Mouse (Mus musculus) frontal cortex, adult 2 months (tissue): ENCODE measurements around the gene Artn. TPM values are rescaled to one million over a fixed set of nuclear protein-coding genes. Genes with fewer than 3 reads are reported as not detected.

ENCODE experiments used
- DNase-seq, 2 experiments: peaks; one replicate each; pipeline ENCODE4 v3.0.0; 2022; ENCODE audit warnings: low spot score in 1 of 2; ENCODE audit errors: extremely low spot score in 1 of 2
- polyA plus RNA-seq: library from polyadenylated mRNA; depleted of rRNA; stranded (reverse); fragments of >200 nt; gene quantifications from 2 replicates; pipeline ENCODE4 v1.2.3, GENCODE M21; 2012; rRNA removed

Gene Artn
- polyA plus RNA-seq, 1 experiment = 4.3 TPM

DNA sequence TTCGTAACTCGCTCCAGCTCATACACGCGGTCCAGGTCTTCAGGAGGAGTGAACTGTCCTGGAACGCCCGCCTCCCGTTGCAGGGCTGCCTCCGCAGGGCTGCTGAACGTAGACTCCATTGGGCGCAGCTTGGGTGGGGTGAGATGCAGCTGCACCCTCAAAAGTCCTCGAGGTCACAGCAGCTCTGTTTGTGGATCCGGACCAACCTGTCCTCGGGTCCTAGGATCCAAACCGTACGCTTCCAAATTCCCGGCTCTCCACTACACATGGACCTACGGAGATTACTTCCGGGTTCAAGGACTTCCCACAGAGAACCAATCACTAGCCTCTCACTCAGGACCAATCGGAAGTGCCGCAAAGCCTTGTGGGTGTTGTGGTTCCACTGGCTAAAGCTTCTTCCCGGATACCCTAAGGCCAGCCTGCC lies 37.8 kb downstream of the Artn start, which contains the start of gene Dph2:
Gene Dph2, minus strand, starts transcription at position 295 of the 424 bp plus-strand sequence.
- peak; percentile 82 to 92 for DNase-seq

DNA sequence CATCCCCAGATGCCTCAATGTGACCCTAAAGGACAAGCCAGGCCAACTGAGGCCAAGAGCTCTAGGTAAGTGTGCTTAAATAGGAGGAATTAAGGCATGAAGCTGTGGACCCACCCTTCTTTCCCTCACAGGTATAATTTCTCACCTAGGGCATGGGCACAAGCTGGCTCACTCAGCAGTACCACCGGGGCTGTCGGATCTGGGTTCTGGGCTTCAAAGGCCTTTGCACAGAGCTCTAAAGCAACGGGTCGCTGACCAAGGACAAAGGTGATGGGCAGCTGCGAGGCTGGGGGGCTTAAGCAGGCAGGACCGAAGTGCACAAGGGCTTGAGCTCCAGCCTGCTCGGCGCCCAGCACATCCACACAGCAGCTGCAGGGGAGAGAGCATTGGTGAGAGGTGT lies 38.8 kb downstream of the Artn start:
- DNase-seq = no peak

DNA sequence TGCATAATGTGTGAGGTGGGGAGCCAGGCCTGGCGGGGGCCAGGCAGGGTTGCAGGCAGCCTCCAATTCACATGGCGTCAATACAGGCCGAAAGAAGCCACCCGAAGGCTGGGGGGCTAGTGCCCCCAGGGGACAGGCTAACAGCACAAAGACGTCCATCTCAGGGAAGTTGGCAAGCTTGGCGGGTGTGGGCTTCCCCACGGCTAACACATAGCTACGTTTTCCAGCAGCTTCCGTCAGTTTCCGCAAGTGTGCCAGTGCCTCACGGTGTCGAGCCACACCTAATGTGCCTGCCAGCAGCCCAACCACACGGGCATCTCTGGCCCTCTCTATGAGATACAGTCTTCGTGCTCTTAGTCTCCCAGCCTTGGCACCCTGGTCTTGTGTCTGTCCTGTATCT lies 39.5 kb downstream of the Artn start:
- no peak for DNase-seq

DNA sequence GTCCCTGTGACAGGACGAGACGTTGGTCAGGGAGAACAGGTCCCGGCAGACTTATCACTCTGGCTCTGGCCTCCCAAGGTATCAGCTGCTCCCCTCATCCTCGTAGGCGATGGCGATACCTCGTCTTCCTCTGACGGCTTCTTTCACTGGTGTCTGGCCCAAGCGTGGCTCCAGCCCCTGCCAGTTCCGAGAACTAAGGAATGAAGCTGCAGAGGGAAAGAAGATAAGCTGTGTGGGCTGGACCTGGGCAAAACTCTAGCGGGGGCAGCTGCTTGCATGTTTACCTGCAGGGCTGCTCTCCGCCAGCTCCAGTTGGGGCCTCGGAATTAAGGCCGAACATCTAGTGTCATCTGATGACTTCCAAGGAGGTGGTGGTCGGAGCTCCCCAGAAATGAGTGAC lies 40.1 kb downstream of the Artn start:
- DNase-seq = no peak

DNA sequence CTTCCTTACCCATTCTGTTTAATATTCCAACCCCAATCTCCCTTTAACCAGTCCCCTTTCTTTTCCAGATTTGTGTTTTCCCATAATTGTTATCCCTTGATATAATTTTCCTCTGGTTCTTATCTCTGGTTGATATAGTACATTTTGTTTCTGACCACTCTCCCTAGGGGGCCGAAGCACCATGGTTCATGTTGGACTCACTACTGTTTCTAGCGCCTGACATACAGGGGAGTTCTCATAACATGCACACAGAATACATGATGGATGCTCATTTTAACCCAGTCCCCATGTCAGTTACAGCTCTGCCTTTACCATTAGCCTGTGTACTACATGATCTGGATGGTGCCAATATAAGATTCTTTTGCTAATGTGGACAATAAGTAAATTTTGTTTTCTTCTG lies 41.6 kb downstream of the Artn start:
- no peak for DNase-seq

DNA sequence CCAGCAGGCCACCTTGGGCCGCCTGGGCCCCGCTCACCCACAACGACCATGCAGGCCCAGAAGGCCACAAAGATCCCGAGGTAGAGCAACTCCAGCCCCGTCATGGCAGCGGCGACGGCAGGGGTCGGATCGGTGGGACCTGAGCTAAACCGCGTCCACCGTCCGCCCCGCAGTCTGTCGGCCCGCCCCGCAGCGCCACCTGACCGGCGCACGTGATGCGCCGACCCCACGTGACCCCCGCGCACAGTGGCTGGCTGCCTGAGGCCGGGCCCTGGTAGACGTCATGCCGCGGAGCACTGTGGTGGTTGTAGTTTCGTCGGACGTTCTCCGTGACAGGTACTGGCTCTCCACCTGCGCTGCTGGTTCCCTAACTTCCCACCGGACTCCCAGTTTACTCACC lies 42.4 kb downstream of the Artn start, which contains the start of gene Atp6v0b:
Gene Atp6v0b, minus strand, starts transcription at position 201 of the 400 bp plus-strand sequence.
- DNase-seq = peak; percentile 91 to 96

DNA sequence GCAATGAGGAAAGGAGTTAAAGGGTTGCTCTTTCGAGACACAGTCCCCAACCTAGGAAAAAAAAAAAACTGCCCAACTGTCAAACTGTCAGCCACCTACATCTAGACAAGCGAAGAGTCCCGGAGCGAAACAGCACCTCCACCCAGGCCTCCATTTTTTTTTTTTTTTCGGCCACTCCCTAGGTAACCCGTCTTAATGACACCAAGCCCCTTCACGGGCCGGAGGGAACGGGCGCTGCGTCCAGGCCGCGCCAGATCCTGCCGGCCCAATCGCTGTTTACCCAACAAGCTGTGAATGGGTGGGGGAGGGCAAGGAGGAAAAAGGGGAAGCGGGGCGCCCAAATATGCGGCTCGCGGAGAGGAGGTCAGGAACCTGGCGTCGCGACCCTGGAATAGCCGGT lies 42.9 kb downstream of the Artn start:
- DNase-seq = no peak

DNA sequence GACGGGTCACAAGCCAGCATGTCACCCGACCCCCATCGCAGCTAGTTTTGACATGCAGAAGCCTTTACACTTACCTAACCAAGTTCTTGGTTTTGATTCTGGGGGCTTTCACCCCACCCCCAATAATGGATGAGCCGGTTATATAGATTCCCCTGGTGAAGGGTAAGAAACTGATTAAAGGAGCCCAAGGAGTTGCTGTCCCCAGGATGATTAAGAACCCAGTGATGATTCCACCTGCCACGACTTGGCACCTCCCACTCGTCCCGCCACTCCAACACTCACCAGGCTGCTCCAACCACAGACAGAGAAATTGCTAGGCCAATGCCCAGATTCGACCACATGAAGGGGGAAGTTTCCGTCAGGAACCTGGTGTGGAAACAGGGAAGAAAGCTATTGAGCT lies 43.6 kb downstream of the Artn start:
- no peak for DNase-seq

DNA sequence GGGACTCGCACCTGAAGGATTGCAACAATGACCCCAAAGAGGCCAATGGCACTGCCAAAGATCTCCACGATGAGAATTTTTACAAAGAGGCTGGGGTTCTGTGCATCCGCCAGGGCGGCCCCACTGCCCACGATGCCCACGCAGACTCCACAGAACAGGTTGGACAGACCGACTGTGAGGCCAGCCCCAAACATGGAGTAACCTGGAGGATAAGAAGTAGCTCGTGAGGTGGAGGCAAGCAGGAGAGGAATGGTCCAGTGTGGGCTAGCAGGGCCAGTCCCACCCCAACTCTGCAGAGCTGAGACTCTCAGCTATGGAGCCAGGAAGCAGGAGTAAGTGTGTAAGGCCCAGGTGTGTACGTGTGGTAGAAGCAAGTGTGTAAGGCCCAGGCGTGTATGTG lies 44.5 kb downstream of the Artn start:
- DNase-seq = no peak

DNA sequence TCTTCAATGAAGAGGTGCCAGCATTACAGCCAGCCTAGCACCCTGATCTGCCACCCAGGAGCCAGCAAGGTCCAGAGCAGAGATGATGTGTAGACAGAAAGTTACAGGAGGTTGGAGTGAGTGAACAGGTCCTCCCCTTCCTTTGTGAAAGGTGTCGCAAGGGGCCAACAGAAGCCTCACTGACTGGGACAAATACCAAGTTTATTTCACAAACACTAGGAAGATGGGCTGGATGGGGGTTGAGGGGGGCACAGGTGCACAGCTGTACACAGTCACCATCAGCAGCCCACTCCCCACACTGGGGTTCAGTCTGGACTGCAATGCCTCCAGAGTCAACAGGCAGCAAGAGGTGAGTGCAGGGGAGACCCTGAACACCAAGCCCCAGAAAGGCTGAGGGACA lies 45.4 kb downstream of the Artn start:
- DNase-seq = no peak

DNA sequence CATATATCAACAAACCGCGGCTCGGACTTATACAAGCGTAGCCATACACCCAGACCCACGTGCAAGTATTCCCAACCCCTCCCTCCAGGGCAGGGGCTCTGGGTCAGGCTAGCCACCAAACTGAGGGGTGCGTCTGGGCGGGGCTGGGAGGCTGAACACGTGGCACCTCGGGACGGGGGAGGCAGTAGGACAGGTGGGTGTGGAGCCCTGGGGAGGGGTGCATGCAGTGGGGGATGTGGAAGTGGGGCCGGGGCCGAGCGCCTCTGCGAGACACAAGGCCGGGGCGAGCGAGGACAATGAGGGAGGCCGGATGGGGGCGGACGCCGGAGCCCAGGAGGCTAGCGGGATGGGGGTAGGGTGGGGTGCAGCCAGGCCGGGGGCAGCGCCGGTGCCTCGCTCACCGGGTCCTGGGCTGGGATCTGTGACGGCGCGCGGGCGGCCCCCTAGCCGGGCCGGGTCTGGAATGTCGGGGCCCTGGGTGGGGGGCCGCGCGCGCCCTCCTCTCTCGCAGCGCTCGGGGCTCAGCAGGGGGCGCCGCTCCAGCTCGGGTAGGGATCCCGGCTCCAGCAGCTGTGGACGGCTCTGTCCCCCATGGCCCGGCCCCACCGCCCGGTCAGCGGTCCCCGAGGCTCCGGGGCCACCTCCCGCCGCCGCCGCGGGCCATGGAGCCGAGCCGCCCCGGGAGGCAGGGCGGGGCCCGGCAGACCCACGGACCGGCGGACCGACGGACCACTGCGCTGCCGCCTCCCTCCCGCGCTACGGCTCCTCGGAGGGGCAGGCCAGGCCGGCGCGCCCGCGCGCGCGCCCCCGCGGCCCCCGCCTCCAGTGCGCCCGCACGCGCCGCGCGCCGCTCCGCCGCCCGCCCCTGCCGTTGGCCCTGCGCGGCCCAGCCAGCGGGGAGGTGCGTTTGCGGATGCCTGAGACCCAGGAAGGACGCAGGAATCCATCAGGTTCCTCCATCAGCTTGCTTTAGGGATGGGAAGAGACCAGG lies 46.6 kb downstream of the Artn start, which contains the start of gene B4galt2:
Gene B4galt2, minus strand, starts transcription at position 787 of the 991 bp plus-strand sequence.
- peak in 1 of 2 experiments; percentile 59 for DNase-seq

DNA sequence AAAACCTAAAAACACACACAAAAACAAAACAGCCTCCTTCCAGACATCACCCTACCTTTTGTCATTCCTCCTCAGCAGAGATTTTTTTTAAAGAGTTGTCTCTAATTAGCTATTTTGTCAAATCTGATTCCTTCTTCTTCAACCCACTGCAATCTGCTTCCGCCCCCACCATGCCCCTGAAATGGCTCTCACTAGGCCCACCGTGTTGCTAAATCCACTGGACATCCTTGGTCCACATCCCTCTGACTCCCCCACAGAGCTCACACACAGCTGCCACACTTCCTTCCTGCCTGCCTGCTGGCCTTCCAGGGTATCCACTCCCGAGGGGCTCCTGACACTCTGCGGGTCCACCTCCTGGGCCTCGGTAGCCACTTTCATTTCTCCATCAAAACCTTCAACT lies 50.9 kb downstream of the Artn start:
- no peak for DNase-seq

DNA sequence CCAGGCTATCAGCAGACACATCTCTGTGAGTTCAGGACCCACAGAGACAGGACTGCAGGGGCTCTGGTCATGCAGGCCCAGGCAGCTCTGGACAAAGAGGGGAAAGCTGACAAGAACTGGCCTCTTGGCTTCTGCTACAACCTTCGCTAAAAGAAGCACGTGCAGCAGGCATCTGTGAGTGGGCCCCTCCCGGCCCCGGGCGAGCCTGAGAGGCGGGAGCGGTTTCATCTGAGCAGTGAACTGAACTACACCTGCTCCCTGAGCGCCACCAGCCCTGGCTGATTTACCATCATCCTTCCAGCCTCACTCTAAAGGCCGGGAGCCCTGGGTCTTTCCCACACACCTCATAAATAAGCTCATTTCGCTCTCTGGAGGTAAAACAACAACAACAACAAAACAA lies 51.3 kb downstream of the Artn start:
- no peak for DNase-seq

Other genes with a start within 250 kb of the Artn start
- 45.9 and 47.8 TPM in 2 replicates for gene Dmap1, start 247.5 kb downstream of the Artn start, polyA plus RNA-seq
- not detected in 2 replicates for gene Gm12845, start 205.4 kb downstream of the Artn start, polyA plus RNA-seq
- gene Klf17, start 164.1 kb downstream of the Artn start, polyA plus RNA-seq = 0.04 TPM in 2 replicates
- gene Slc6a9, start 95.3 kb downstream of the Artn start, polyA plus RNA-seq = 79.0 and 93.0 TPM in 2 replicates
- 2.1 and 2.9 TPM in 2 replicates for gene Ccdc24, start 57.2 kb downstream of the Artn start, polyA plus RNA-seq
- 106 and 118 TPM in 2 replicates for gene B4galt2, start 46.3 kb downstream of the Artn start, polyA plus RNA-seq
- gene Atp6v0b, start 42.4 kb downstream of the Artn start, polyA plus RNA-seq = 722 and 766 TPM in 2 replicates
- gene Dph2, start 37.7 kb downstream of the Artn start, polyA plus RNA-seq = 12.8 and 13.5 TPM in 2 replicates
- gene Ipo13, start 14.8 kb downstream of the Artn start, polyA plus RNA-seq = 202 and 211 TPM in 2 replicates
- gene St3gal3, start 205.2 kb upstream of the Artn start, polyA plus RNA-seq = 50.9 and 53.0 TPM in 2 replicates